Mouse (Mus musculus) liver, adult 2 months (tissue): ENCODE measurements around the gene Ebf1. TPM values are rescaled to one million over a fixed set of nuclear protein-coding genes. Genes with fewer than 3 reads are reported as not detected.

ENCODE experiments used
- DNase-seq: peaks from one replicate; pipeline ENCODE4 v3.0.0-alpha.2; 2011; ENCODE audit warnings: low read depth, low spot score; ENCODE audit errors: extremely low read depth
- H3K27ac ChIP-seq: fragments of 200-500 bp; replicated peaks from 2 replicates; pipeline ENCODE4 v1.5.1; 2012; ENCODE audit warnings: low read depth, mild to moderate bottlenecking, control low read depth, inconsistent platforms, low read length; ENCODE audit not compliant: insufficient read depth
- H3K27me3 ChIP-seq: fragments of 200-500 bp; 2 replicates; pipeline ENCODE4 v1.6.1; 2012; ENCODE audit warnings: mild to moderate bottlenecking, moderate library complexity, low read length, inconsistent platforms; ENCODE audit not compliant: control insufficient read depth, insufficient read depth
- H3K36me3 ChIP-seq: fragments of 200-500 bp; 2 replicates; pipeline ENCODE4 v1.6.1; 2012; ENCODE audit warnings: low read length, inconsistent platforms; ENCODE audit not compliant: control insufficient read depth, insufficient read depth
- H3K4me1 ChIP-seq: fragments of 200-500 bp; 2 replicates; pipeline ENCODE4 v1.6.1; 2011; ENCODE audit warnings: low read length; ENCODE audit not compliant: control insufficient read depth, insufficient read depth
- H3K4me3 ChIP-seq: fragments of 200-500 bp; 2 replicates; pipeline ENCODE4 v1.5.1; 2011; ENCODE audit warnings: low read depth, mild to moderate bottlenecking, control low read depth, low read length, moderate library complexity; ENCODE audit not compliant: insufficient read depth
- H3K79me2 ChIP-seq: fragments of 200-500 bp; 2 replicates; pipeline ENCODE4 v1.6.1; 2012; ENCODE audit warnings: inconsistent platforms, mild to moderate bottlenecking, low read length, moderate library complexity; ENCODE audit not compliant: control insufficient read depth, insufficient read depth
- H3K9ac ChIP-seq: fragments of 200-500 bp; 2 replicates; pipeline ENCODE4 v1.6.1; 2012; ENCODE audit warnings: low read depth, mild to moderate bottlenecking, control low read depth, inconsistent platforms, low read length
- CTCF ChIP-seq: fragments of 200-500 bp; IDR thresholded peaks from 2 replicates; pipeline ENCODE4 v1.5.1; 2011; ENCODE audit warnings: low read depth, low read length, control low read depth
- POLR2A ChIP-seq: fragments of 200-500 bp; IDR thresholded peaks from 2 replicates; pipeline ENCODE4 v1.6.1; 2011; ENCODE audit warnings: low read length, control low read depth; ENCODE audit not compliant: insufficient read depth; ENCODE audit errors: extremely low read depth
- WGBS: fragments of 180-500 bp; shearing (Covaris S2); methylation state at CpG from one replicate; pipeline ENCODE4 v1.1.7; 2018; 5-methylcytosine and 5-hydroxymethylcytosine counted together
- polyA plus RNA-seq: library from polyadenylated mRNA; depleted of rRNA; stranded (reverse); fragments of >200 nt; gene quantifications from 2 replicates; pipeline ENCODE4 v1.2.3, GENCODE M21; 2012
- total RNA-seq: library from RNA; depleted of rRNA; stranded (reverse); fragments of >200 nt; gene quantifications from 2 replicates; pipeline ENCODE4 v1.2.3, GENCODE M21; 2014

Ebf1 gene
- total and polyA plus RNA-seq, 2 experiments, result 0.23 to 0.37 TPM

GRCm38 (mm10) chr11:44944401-44944800 lies 327.3 kb downstream of the Ebf1 start:
- no peak overlapping the region for H3K9ac ChIP-seq
- peak; percentile 48 for DNase-seq
- no peak for TF ChIP-seq CTCF
- no peak for TF ChIP-seq POLR2A
- no peak overlapping the region for H3K27ac ChIP-seq
- no peaks in the 10 kb centered on the region for H3K27me3 ChIP-seq
- no peaks in the 10 kb centered on the region for H3K36me3 ChIP-seq
- H3K79me2 ChIP-seq, result no peaks in the 10 kb centered on the region
- no peak overlapping the region for H3K4me3 ChIP-seq
- WGBS, result 91% methylated on average over 2 of the region's 2 CpGs
- H3K4me1 ChIP-seq, result no peaks in the 10 kb centered on the region

DNA sequence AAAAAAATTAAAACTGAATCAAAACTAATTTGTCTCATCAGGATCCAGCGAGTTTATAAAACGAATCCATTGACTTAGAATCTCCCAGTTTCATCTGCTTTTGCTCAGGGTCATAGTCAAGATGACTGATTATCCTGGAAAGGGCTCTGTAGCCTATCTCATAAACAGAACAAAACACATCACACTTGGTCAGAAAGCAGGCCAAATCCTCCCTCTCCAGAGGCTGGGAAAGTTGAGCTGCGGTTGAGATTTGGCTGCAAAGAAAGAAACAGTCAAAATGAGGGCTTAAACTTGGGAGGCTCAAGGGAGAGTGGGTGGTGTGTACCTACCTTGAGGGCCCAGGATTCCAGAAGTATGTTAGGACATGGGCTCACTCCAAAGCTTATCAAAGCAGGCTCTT lies 329.5 kb downstream of the Ebf1 start:
- H3K36me3 ChIP-seq, result no peaks in the 10 kb centered on the region
- no peaks in the 10 kb centered on the region for H3K27me3 ChIP-seq
- no peak overlapping the region for H3K27ac ChIP-seq
- DNase-seq, result no peak
- no peak overlapping the region for H3K4me3 ChIP-seq
- TF ChIP-seq POLR2A, result no peak
- no peak for TF ChIP-seq CTCF
- no peaks in the 10 kb centered on the region for H3K79me2 ChIP-seq
- H3K9ac ChIP-seq, result no peak overlapping the region
- WGBS, result 89% methylated on average over 3 of the region's 3 CpGs
- H3K4me1 ChIP-seq, result no peaks in the 10 kb centered on the region

DNA sequence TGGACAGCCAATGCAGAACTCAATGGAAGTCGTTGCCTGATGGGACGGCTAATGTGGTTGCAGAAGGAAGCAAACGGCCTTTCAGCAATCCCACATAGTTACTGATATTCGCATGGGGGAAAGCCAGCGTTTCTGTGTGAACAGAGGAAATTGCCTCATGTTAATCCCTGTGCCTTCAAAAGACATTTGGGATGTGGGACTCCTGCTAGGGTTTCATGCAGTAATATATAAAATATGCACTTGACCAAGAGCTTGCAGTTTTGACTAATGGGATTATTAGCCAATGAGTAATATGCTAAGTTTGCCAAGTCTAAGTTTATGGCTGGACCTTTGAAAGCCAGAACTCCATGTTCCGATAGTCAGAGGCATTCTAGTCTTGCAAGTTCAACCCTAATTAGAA lies 331.4 kb downstream of the Ebf1 start:
- DNase-seq, result no peak
- Histone ChIP-seq H3K9ac (no peak overlapping the region), H3K4me3 (no peak overlapping the region), H3K79me2 (no peaks in the 10 kb centered on the region), H3K36me3 (no peaks in the 10 kb centered on the region), H3K4me1 (no peaks in the 10 kb centered on the region), H3K27ac (no peak overlapping the region), H3K27me3 (no peaks in the 10 kb centered on the region)
- TF ChIP-seq POLR2A (no peak), CTCF (no peak)
- 85% methylated on average over 6 of the region's 6 CpGs for WGBS

DNA sequence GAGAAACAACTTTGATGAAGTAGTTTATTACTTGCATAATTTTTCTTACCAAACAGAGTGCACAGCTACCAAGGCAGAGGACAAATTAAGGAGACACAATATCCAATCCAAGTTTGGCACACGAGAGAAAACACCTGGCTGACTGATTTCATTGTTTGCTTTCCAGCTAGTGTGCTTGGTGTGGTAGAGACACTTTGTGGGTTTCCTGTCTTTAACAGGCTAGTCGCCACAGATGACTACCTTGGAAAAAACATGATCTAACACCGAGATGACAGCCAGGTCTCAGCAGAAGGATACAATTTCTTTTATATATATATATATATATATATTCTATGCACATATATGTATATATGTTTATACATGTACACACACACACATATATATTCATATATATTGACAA lies 332.0 kb downstream of the Ebf1 start:
- no peak overlapping the region for H3K9ac ChIP-seq
- no peak overlapping the region for H3K4me3 ChIP-seq
- no peak for DNase-seq
- 67% methylated on average over 3 of the region's 3 CpGs for WGBS
- H3K36me3 ChIP-seq, result no peaks in the 10 kb centered on the region
- H3K4me1 ChIP-seq, result no peaks in the 10 kb centered on the region
- TF ChIP-seq CTCF (no peak), POLR2A (no peak)
- H3K27me3 ChIP-seq, result no peaks in the 10 kb centered on the region
- no peak overlapping the region for H3K27ac ChIP-seq
- H3K79me2 ChIP-seq, result no peaks in the 10 kb centered on the region

DNA sequence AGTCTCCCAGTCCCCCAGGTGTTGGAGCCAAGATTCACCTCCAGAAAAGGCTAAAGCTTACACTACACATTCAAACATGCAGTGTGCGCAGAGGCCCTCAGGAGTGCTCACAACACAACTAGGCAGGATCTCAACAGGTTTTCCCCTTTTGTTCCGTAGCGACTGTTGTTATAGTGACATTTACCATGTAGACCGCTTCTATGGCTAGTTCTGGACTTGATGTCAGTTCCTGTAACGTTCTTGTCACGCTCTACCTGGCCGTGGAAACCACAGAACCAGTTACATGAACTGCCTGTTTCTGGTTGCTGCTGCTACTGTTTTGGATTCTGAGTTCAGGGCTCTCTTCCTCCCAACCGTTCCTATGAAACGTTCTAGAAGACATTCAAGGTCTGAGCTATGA lies 333.2 kb downstream of the Ebf1 start:
- no peaks in the 10 kb centered on the region for H3K36me3 ChIP-seq
- H3K4me1 ChIP-seq, result no peaks in the 10 kb centered on the region
- H3K27me3 ChIP-seq, result no peaks in the 10 kb centered on the region
- H3K79me2 ChIP-seq, result no peaks in the 10 kb centered on the region
- no peak for DNase-seq
- H3K9ac ChIP-seq, result no peak overlapping the region
- no peak overlapping the region for H3K4me3 ChIP-seq
- no peak for TF ChIP-seq CTCF
- no peak for TF ChIP-seq POLR2A
- no peak overlapping the region for H3K27ac ChIP-seq
- 89% methylated on average over 9 of the region's 9 CpGs for WGBS

- no peak overlapping the region for H3K9ac ChIP-seq
- 72% methylated on average over 4 of the region's 4 CpGs for WGBS
- no peaks in the 10 kb centered on the region for H3K27me3 ChIP-seq
- no peaks in the 10 kb centered on the region for H3K79me2 ChIP-seq
- TF ChIP-seq CTCF (no peak), POLR2A (no peak)
- no peaks in the 10 kb centered on the region for H3K4me1 ChIP-seq
- no peak for DNase-seq
- H3K4me3 ChIP-seq, result no peak overlapping the region
- H3K27ac ChIP-seq, result no peak overlapping the region
- no peaks in the 10 kb centered on the region for H3K36me3 ChIP-seq
These were observed 334.4 kb downstream of the Ebf1 start for GRCm38 (mm10) chr11:44951506-44951905.
